Mouse (Mus musculus) Muller cell, postnatal 12 days (primary cell): ENCODE results near the gene Gm6408.
"Not testable (repeated sequence)": the region's sequence is repeated elsewhere in the genome, so short reads cannot be mapped to it uniquely, and the experiment has no call there.

Source experiments
- DNase-seq: peaks from one replicate; pipeline ENCODE4 v3.0.0-alpha.2; 2015; ENCODE audit errors: inconsistent ontology term

The Gm6408 gene

GRCm38 (mm10) chr5:146481665-146482064 lies at the start of gene Gm6408:
TSS of gene Gm6408 (plus strand) at chr5:146481965.
- DNase-seq: not testable (repeated sequence)

GRCm38 (mm10) chr5:146432476-146432875 lies 49.3 kb upstream of the Gm6408 start:
- no peak for DNase-seq

GRCm38 (mm10) chr5:146435316-146435715 lies 46.4 kb upstream of the Gm6408 start:
- DNase-seq: no peak

- no peak for DNase-seq
These were observed 45.0 kb upstream of the Gm6408 start for GRCm38 (mm10) chr5:146436796-146437195.

GRCm38 (mm10) chr5:146439152-146439781 lies 42.5 kb upstream of the Gm6408 start:
- no peak for DNase-seq

- DNase-seq: no peak
These were observed 41.5 kb upstream of the Gm6408 start for GRCm38 (mm10) chr5:146440273-146440672.

- no peak for DNase-seq
These were observed 39.0 kb upstream of the Gm6408 start for GRCm38 (mm10) chr5:146442767-146443166.

GRCm38 (mm10) chr5:146446633-146447032 lies 35.1 kb upstream of the Gm6408 start:
- no peak for DNase-seq

- peak; percentile 16 for DNase-seq
These were observed 30.0 kb upstream of the Gm6408 start for GRCm38 (mm10) chr5:146451592-146452254.

- DNase-seq: no peak
These were observed 28.2 kb upstream of the Gm6408 start for GRCm38 (mm10) chr5:146453556-146453955.

- DNase-seq: no peak
These were observed 20.2 kb upstream of the Gm6408 start for GRCm38 (mm10) chr5:146461612-146462011.

GRCm38 (mm10) chr5:146466663-146467062 lies 15.1 kb upstream of the Gm6408 start:
- no peak for DNase-seq

- DNase-seq: peak; percentile 65
These were observed 13.5 kb upstream of the Gm6408 start for GRCm38 (mm10) chr5:146468311-146468710.

- DNase-seq: no peak
These were observed 10.9 kb upstream of the Gm6408 start for GRCm38 (mm10) chr5:146470821-146471220.

- no peak for DNase-seq
These were observed 10.5 kb upstream of the Gm6408 start for GRCm38 (mm10) chr5:146471311-146471710.

GRCm38 (mm10) chr5:146471821-146472220 lies 9.9 kb upstream of the Gm6408 start:
- no peak for DNase-seq

- not testable (repeated sequence) for DNase-seq
These were observed 2.2 kb upstream of the Gm6408 start for GRCm38 (mm10) chr5:146479564-146479963.

- not testable (repeated sequence) for DNase-seq
These were observed 7.2 kb downstream of the Gm6408 start for GRCm38 (mm10) chr5:146488959-146489358.

- not testable (repeated sequence) for DNase-seq
These were observed 9.3 kb downstream of the Gm6408 start, which contains the start of gene Gm6370 for GRCm38 (mm10) chr5:146491063-146491462. TSS of gene Gm6370 (plus strand) at chr5:146491363.

GRCm38 (mm10) chr5:146502099-146502498 lies 20.3 kb downstream of the Gm6408 start, which contains the start of gene 4930449I24Rik:
TSS of gene 4930449I24Rik (plus strand) at chr5:146502399.
- not testable (repeated sequence) for DNase-seq

- DNase-seq: not testable (repeated sequence)
These were observed 32.1 kb downstream of the Gm6408 start, which contains the start of gene Gm3402 for GRCm38 (mm10) chr5:146513823-146514222. TSS of gene Gm3402 (plus strand) at chr5:146514123.

GRCm38 (mm10) chr5:146525501-146525900 lies 43.7 kb downstream of the Gm6408 start, which contains the start of gene Gm3404:
TSS of gene Gm3404 (plus strand) at chr5:146525801.
- DNase-seq: not testable (repeated sequence)
